Mouse (Mus musculus) kidney, postnatal 0 days (tissue): ENCODE results near the gene Gm11569. TPM values are rescaled to one million over a fixed set of nuclear protein-coding genes. Genes with fewer than 3 reads are reported as not detected.
"Not testable (repeated sequence)": the region's sequence is repeated elsewhere in the genome, so short reads cannot be mapped to it uniquely, and the experiment has no call there.

Experiments used
- ATAC-seq: fragments of 200-750 bp; cut with Nextera tagmentation; replicated peaks from 2 replicates; pipeline ENCODE4 v1.8.0; 2017; ENCODE audit warnings: low read depth, moderate number of reproducible peaks, moderate TSS enrichment, moderate library complexity; ENCODE audit not compliant: low FRiP score
- DNase-seq: peaks from one replicate; pipeline ENCODE4 v3.0.0-alpha.2; 2016; ENCODE audit warnings: low spot score
- H3K27ac ChIP-seq: fragments of 300-500 bp; sonication (generic); 2 replicates; pipeline ENCODE4 v1.5.1; 2014; ENCODE audit warnings: mild to moderate bottlenecking
- H3K27me3 ChIP-seq: fragments of 300-500 bp; sonication (generic); 2 replicates; pipeline ENCODE4 v1.6.1; 2014; ENCODE audit warnings: low read length, mixed read lengths; ENCODE audit not compliant: insufficient read depth
- H3K36me3 ChIP-seq: fragments of 300-500 bp; sonication (generic); 2 replicates; pipeline ENCODE4 v1.6.1; 2014; ENCODE audit warnings: low read length, mixed read lengths; ENCODE audit not compliant: insufficient read depth
- H3K4me1 ChIP-seq: fragments of 300-500 bp; sonication (generic); replicated peaks from 2 replicates; pipeline ENCODE4 v1.6.1; 2014; ENCODE audit warnings: antibody characterized with exemption, low read length, mixed read lengths; ENCODE audit not compliant: insufficient read depth
- H3K4me2 ChIP-seq: fragments of 300-500 bp; sonication (generic); 2 replicates; pipeline ENCODE4 v1.6.1; 2014; ENCODE audit warnings: mild to moderate bottlenecking, low read length, moderate library complexity, mixed read lengths
- H3K4me3 ChIP-seq: fragments of 300-500 bp; sonication (generic); replicated peaks from 2 replicates; pipeline ENCODE4 v1.5.1; 2014; ENCODE audit warnings: low read depth, low read length
- H3K9ac ChIP-seq: fragments of 300-500 bp; sonication (generic); 2 replicates; pipeline ENCODE4 v1.6.1; 2014; ENCODE audit warnings: low read depth, low read length
- H3K9me3 ChIP-seq: fragments of 300-500 bp; sonication (generic); replicated peaks from 2 replicates; pipeline ENCODE4 v1.6.1; 2016; ENCODE audit warnings: low read length, inconsistent platforms, mixed read lengths
- CTCF ChIP-seq: IDR thresholded peaks from 2 replicates; pipeline ENCODE4 v1.5.1; 2016; ENCODE audit warnings: antibody characterized with exemption, low read depth, mild to moderate bottlenecking, moderate library complexity
- WGBS: fragments of 180-500 bp; shearing (Covaris S2); extraction: QIAGEN DNeasy Blood & Tissue Kit; methylation state at CpG from one replicate; pipeline ENCODE4 v1.1.7; 2014; 5-methylcytosine and 5-hydroxymethylcytosine counted together
- polyA plus RNA-seq: library from polyadenylated mRNA; unstranded; fragments of >200 nt; fragmentation: Nextera tagmentation; extraction: Ambion mirVana; gene quantifications from 2 replicates; pipeline ENCODE4 v1.2.1, GENCODE M21; 2015

The Gm11569 gene
- polyA plus RNA-seq, 1 experiment from 2014 or later = not detected

GRCm38 (mm10) chr11:99793367-99793766, 5.4 kb downstream of the Gm11569 start, which contains the start of gene Gm11596:
Gm11596 (minus strand) TSS chr11:99793467.
- WGBS = 69% methylated on average over 2 of the region's 2 CpGs
- no peak for ATAC-seq
- no peak for TF ChIP-seq CTCF

GRCm38 (mm10) chr11:99784900-99785299, 13.8 kb downstream of the Gm11569 start, which contains the start of gene Krtap4-9:
Krtap4-9 (plus strand) TSS chr11:99785200.
- H3K4me3 ChIP-seq, H3K27ac ChIP-seq, H3K9me3 ChIP-seq, DNase-seq, ATAC-seq, H3K27me3 ChIP-seq, H3K4me2 ChIP-seq, H3K36me3 ChIP-seq, H3K4me1 ChIP-seq, H3K9ac ChIP-seq: not testable (repeated sequence)

More at GRCm38 (mm10) chr11:99793367-99793766, 5.4 kb downstream of the Gm11569 start, which contains the start of gene Gm11596:
- Histone ChIP-seq H3K27me3 (no peaks in the 10 kb centered on the region), H3K27ac (no peak within 1 kb of the TSS), H3K9ac (no peak within 1 kb of the TSS), H3K4me3 (no peak within 1 kb of the TSS), H3K4me2 (no peak within 1 kb of the TSS), H3K36me3 (no peaks in the 10 kb centered on the region), H3K9me3 (no peaks in the 10 kb centered on the region), H3K4me1 (no peaks in the 10 kb centered on the region)
- DNase-seq = no peak

GRCm38 (mm10) chr11:99780604-99781003, 18.1 kb downstream of the Gm11569 start, which contains the start of gene Krtap4-8:
Krtap4-8 (minus strand) TSS chr11:99780704.
- Histone ChIP-seq H3K4me2 (no peak within 1 kb of the TSS), H3K9me3 (no peaks in the 10 kb centered on the region), H3K36me3 (no peaks in the 10 kb centered on the region), H3K4me3 (no peak within 1 kb of the TSS), H3K27ac (no peak within 1 kb of the TSS), H3K9ac (no peak within 1 kb of the TSS), H3K27me3 (no peaks in the 10 kb centered on the region), H3K4me1 (no peaks in the 10 kb centered on the region)
- WGBS = 95% methylated on average over 2 of the region's 2 CpGs
- TF ChIP-seq CTCF = no peak
- DNase-seq (no peak), ATAC-seq (no peak)

GRCm38 (mm10) chr11:99778401-99778800, 20.3 kb downstream of the Gm11569 start:
- 65% methylated on average over 7 of the region's 7 CpGs for WGBS
- H3K27me3 ChIP-seq = no peaks in the 10 kb centered on the region
- H3K27ac ChIP-seq = no peak overlapping the region
- no peak overlapping the region for H3K4me2 ChIP-seq
- ATAC-seq = no peak
- TF ChIP-seq CTCF = no peak
- H3K36me3 ChIP-seq = no peaks in the 10 kb centered on the region
- no peak overlapping the region for H3K9ac ChIP-seq
- no peaks in the 10 kb centered on the region for H3K9me3 ChIP-seq
- H3K4me3 ChIP-seq = no peak overlapping the region
- no peaks in the 10 kb centered on the region for H3K4me1 ChIP-seq
- DNase-seq = no peak

- not testable (repeated sequence) for ATAC-seq, H3K27me3 ChIP-seq, H3K4me2 ChIP-seq, H3K36me3 ChIP-seq, H3K9ac ChIP-seq, H3K4me1 ChIP-seq, H3K4me3 ChIP-seq, H3K9me3 ChIP-seq, DNase-seq, H3K27ac ChIP-seq
Measured at GRCm38 (mm10) chr11:99772813-99773212, 25.9 kb downstream of the Gm11569 start, which contains the start of gene Gm11595. Gm11595 (minus strand) TSS chr11:99772913.

- Histone ChIP-seq H3K4me2 (no peak overlapping the region), H3K27me3 (no peaks in the 10 kb centered on the region), H3K9ac (no peak overlapping the region), H3K4me1 (no peaks in the 10 kb centered on the region), H3K27ac (no peak overlapping the region), H3K36me3 (no peaks in the 10 kb centered on the region), H3K4me3 (no peak overlapping the region), H3K9me3 (no peaks in the 10 kb centered on the region)
- ATAC-seq (no peak), DNase-seq (no peak)
- no peak for TF ChIP-seq CTCF
- 67% methylated on average over 2 of the region's 2 CpGs for WGBS
Measured at GRCm38 (mm10) chr11:99768410-99768809, 30.3 kb downstream of the Gm11569 start.

GRCm38 (mm10) chr11:99758877-99759276, 39.9 kb downstream of the Gm11569 start:
- Histone ChIP-seq H3K9ac (no peak overlapping the region), H3K36me3 (no peaks in the 10 kb centered on the region), H3K9me3 (no peaks in the 10 kb centered on the region), H3K4me3 (no peak overlapping the region), H3K4me1 (no peaks in the 10 kb centered on the region), H3K27me3 (no peaks in the 10 kb centered on the region), H3K27ac (no peak overlapping the region), H3K4me2 (no peak overlapping the region)
- no peak for DNase-seq
- no peak for ATAC-seq
- no peak for TF ChIP-seq CTCF
- WGBS = 87% methylated on average over 1 of the region's 1 CpGs

Other genes starting within 250 kb of the Gm11569 start
- gene Krtap3-3, start 248.1 kb downstream of the Gm11569 start, polyA plus RNA-seq = not detected in 2 replicates
- gene Krtap3-2, start 242.1 kb downstream of the Gm11569 start, polyA plus RNA-seq = not detected in 2 replicates
- gene Gm11939, start 239.5 kb downstream of the Gm11569 start, polyA plus RNA-seq = not detected in 2 replicates
- not detected in 2 replicates for gene Krtap3-1, start 232.3 kb downstream of the Gm11569 start, polyA plus RNA-seq
- not detected in 2 replicates for gene Krtap1-5, start 217.9 kb downstream of the Gm11569 start, polyA plus RNA-seq
- not detected in 2 replicates for gene Krtap1-4, start 215.3 kb downstream of the Gm11569 start, polyA plus RNA-seq
- not detected in 2 replicates for gene Krtap1-3, start 207.6 kb downstream of the Gm11569 start, polyA plus RNA-seq
- gene Krtap9-3, start 200.8 kb downstream of the Gm11569 start, polyA plus RNA-seq = not detected in 2 replicates
- gene Gm11938, start 195.6 kb downstream of the Gm11569 start, polyA plus RNA-seq = not detected in 2 replicates
- not detected in 2 replicates for gene Gm11937, start 188.7 kb downstream of the Gm11569 start, polyA plus RNA-seq
- gene Krtap2-4, start 184.1 kb downstream of the Gm11569 start, polyA plus RNA-seq = not detected in 2 replicates
- not detected in 2 replicates for gene Gm11562, start 178.5 kb downstream of the Gm11569 start, polyA plus RNA-seq
- not detected in 2 replicates for gene Krtap4-1, start 170.7 kb downstream of the Gm11569 start, polyA plus RNA-seq
- gene Krtap4-2, start 163.8 kb downstream of the Gm11569 start, polyA plus RNA-seq = not detected in 2 replicates
- not detected in 2 replicates for gene Krtap4-7, start 154.8 kb downstream of the Gm11569 start, polyA plus RNA-seq
- gene Gm11555, start 148.7 kb downstream of the Gm11569 start, polyA plus RNA-seq = not detected in 2 replicates
- gene Gm11563, start 140.0 kb downstream of the Gm11569 start, polyA plus RNA-seq = not detected in 2 replicates
- gene Krtap4-6, start 133.0 kb downstream of the Gm11569 start, polyA plus RNA-seq = not detected in 2 replicates
- gene Gm14190, start 108.2 kb downstream of the Gm11569 start, polyA plus RNA-seq = not detected in 2 replicates
- not detected in 2 replicates for gene Gm14180, start 64.6 kb downstream of the Gm11569 start, polyA plus RNA-seq
- not detected in 2 replicates for gene Gm11595, start 26.0 kb downstream of the Gm11569 start, polyA plus RNA-seq
- not detected in 2 replicates for gene Krtap4-8, start 18.2 kb downstream of the Gm11569 start, polyA plus RNA-seq
- gene Krtap4-9, start 13.7 kb downstream of the Gm11569 start, polyA plus RNA-seq = not detected in 2 replicates
- not detected in 2 replicates for gene Gm11596, start 5.5 kb downstream of the Gm11569 start, polyA plus RNA-seq
- gene Gm11554, start 5.5 kb upstream of the Gm11569 start, polyA plus RNA-seq = not detected in 2 replicates
- not detected in 2 replicates for gene Krtap4-13, start 11.0 kb upstream of the Gm11569 start, polyA plus RNA-seq
- gene Gm11564, start 16.7 kb upstream of the Gm11569 start, polyA plus RNA-seq = not detected in 2 replicates
- not detected in 2 replicates for gene 2300003K06Rik, start 39.1 kb upstream of the Gm11569 start, polyA plus RNA-seq
- not detected in 2 replicates for gene Krtap4-16, start 52.7 kb upstream of the Gm11569 start, polyA plus RNA-seq
- not detected in 2 replicates for gene Gm11568, start 59.0 kb upstream of the Gm11569 start, polyA plus RNA-seq
- not detected in 2 replicates for gene Gm11559, start 65.5 kb upstream of the Gm11569 start, polyA plus RNA-seq
- not detected in 2 replicates for gene Krtap9-1, start 74.5 kb upstream of the Gm11569 start, polyA plus RNA-seq
- not detected in 2 replicates for gene Gm11567, start 80.3 kb upstream of the Gm11569 start, polyA plus RNA-seq
- not detected in 2 replicates for gene Krtap31-1, start 109.0 kb upstream of the Gm11569 start, polyA plus RNA-seq
- not detected in 2 replicates for gene Gm11565, start 115.8 kb upstream of the Gm11569 start, polyA plus RNA-seq
- gene Krtap31-2, start 137.4 kb upstream of the Gm11569 start, polyA plus RNA-seq = not detected in 2 replicates
- gene Krtap9-5, start 149.5 kb upstream of the Gm11569 start, polyA plus RNA-seq = not detected in 2 replicates
- gene Krtap29-1, start 180.1 kb upstream of the Gm11569 start, polyA plus RNA-seq = not detected in 2 replicates
- gene Krtap16-1, start 187.7 kb upstream of the Gm11569 start, polyA plus RNA-seq = not detected in 2 replicates
- not detected in 2 replicates for gene Krtap17-1, start 195.1 kb upstream of the Gm11569 start, polyA plus RNA-seq
- not detected in 2 replicates for gene Krt33a, start 217.3 kb upstream of the Gm11569 start, polyA plus RNA-seq
- not detected in 2 replicates for gene Krt33b, start 230.9 kb upstream of the Gm11569 start, polyA plus RNA-seq
- not detected in 2 replicates for gene Krt34, start 242.6 kb upstream of the Gm11569 start, polyA plus RNA-seq